Mouse (Mus musculus) cerebellum, adult 11 months (tissue): ENCODE measurements around the gene Usp53.
A peak's percentile ranks its signal among the peaks of the same experiment; 100 is the strongest.
"Not testable (repeated sequence)": the region's sequence is repeated elsewhere in the genome, so short reads cannot be mapped to it uniquely, and the experiment has no call there.

Experiments used
- DNase-seq: peaks from one replicate; pipeline ENCODE4 v3.0.0; 2022

Gene Usp53

DNA sequence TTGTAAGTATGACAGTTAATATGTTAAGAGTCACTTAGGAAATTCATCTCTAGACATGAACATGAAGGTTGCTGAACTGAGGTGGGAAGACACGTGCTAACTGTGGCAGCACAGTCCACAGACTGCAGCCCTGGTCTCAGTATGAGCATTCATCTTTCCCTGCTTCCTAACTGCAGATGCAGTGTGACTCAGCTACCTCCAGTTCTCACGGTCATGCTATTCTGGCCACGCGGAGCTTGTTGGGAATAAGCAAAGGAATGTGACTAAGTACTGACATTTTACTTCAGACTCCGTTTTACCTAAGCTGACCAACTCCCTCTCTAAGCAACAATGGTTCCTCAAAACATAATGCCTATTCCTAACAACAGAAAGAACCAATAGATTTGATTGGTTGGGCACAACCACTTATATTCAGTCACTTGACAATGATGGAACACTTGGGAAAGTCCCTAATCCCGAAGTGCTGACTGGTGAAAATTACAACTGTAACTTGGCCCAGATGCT, 40.9 kb downstream of the Usp53 start:
- DNase-seq = no peak

GRCm38 (mm10) chr3:122939215-122939614, 45.1 kb downstream of the Usp53 start:
- DNase-seq = no peak

- not testable (repeated sequence) for DNase-seq
Observed at GRCm38 (mm10) chr3:122937176-122937575, 47.1 kb downstream of the Usp53 start.

DNA sequence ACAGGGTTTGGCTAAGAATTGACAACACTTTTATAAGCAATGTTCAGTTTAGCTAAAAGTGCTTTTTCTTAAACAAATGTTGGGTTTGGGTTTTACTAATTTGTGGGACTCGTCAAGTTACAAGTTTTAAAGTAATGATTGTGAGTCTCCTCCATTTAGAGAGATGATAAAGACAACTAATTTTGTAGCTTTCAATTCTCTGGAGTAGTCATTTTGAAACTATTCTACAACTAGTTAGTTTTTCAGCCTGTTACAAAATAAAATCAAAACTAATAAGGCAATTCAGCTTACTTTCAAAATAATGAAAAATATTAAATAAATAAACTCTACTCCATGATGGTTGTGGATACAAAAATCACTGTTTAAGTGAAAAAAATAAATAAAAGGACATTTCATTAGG, 51.8 kb downstream of the Usp53 start:
- no peak for DNase-seq

DNA sequence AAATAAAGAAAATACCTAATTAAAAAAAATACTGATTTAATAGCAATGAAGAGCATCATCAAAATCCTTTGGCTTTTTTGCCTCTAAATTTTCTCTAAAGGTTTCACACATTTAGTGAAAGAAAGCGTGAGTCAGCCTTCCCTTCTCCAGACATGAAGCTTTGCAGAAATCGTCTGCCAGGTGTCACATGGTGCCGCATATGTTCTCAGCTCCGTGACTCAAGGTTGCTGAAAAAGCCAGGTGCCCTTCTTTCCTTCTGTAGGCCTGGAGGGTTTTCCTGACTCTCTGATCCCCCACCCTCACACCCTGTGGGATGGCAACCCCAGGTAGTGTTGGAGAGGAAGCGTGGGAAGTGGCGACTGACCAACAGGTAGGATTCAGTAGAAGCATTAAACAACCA, 54.6 kb downstream of the Usp53 start:
- DNase-seq = no peak

GRCm38 (mm10) chr3:122924009-122924914, 60.0 kb downstream of the Usp53 start, which contains the start of gene 1810037I17Rik:
TSS of gene 1810037I17Rik (plus strand) at chr3:122924203.
- peak; percentile 96 for DNase-seq

- no peak for DNase-seq
Observed at GRCm38 (mm10) chr3:122923147-122923546, 61.2 kb downstream of the Usp53 start.

DNA sequence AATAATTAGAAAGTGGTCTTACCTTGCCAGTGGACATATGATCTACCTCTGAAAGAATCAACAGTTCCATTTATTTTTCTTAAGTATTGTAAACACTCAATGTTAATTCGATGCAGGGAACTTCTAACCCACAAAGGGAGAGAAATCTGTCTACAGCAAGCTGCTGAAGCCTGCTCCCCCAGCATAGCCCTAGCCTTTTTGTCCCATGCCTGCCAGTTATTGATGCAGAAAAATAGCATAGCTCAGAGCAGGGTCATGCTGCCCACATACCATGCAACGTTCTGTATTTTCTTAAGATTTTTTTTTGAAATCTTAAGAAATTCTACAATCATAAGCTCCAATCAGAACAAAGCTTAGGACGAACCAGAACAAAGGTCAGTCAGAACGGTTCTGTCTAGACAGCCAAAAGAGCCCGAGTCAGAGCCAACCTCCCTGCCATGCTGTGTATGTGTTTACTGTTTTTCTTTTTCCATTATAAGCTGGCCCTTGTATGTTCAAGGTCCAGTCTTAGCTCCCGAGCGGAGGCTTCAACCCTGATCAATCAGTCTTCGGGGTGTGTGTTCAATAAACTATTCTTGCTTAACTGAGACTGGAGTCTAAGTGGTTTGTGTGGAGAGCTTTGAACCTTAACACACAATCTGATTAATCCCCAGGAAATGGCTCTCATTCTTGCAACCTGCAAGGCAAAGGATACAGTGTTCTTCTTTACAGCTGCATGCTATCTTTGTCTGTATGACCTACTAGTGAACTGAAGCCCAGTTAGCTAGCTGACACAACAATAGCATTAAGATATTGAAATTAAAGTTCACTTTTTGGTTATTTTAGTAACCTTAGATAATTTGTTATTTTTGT, 62.4 kb downstream of the Usp53 start:
- no peak for DNase-seq

GRCm38 (mm10) chr3:122920572-122921435, 63.5 kb downstream of the Usp53 start:
- no peak for DNase-seq

DNA sequence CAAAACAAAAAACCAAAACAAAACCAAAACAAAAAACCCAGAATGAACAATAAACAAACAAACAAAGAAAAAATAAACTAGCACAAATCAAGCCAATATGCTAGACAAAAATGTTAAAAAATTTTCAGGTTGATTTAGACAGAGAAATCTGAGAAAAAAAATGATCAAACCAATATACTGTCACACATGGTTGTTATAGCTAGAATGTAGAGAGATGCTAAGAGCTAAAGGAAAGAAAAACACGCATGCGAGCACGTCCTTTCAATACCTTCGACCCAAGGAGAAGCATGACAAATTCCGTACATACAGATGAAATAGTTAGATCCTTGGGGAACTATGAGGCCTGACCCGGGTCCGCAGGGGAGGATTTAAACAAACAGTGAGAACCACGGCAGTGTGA, 65.0 kb downstream of the Usp53 start, which contains the start of gene Gm10959:
TSS of gene Gm10959 (minus strand) at position 101 of the 400 bp plus-strand sequence.
- DNase-seq = no peak

- DNase-seq = no peak
Observed at GRCm38 (mm10) chr3:122918672-122919071, 65.6 kb downstream of the Usp53 start.

GRCm38 (mm10) chr3:122916191-122916680, 68.1 kb downstream of the Usp53 start:
- no peak for DNase-seq

GRCm38 (mm10) chr3:122915493-122915892, 68.8 kb downstream of the Usp53 start:
- DNase-seq = no peak

DNA sequence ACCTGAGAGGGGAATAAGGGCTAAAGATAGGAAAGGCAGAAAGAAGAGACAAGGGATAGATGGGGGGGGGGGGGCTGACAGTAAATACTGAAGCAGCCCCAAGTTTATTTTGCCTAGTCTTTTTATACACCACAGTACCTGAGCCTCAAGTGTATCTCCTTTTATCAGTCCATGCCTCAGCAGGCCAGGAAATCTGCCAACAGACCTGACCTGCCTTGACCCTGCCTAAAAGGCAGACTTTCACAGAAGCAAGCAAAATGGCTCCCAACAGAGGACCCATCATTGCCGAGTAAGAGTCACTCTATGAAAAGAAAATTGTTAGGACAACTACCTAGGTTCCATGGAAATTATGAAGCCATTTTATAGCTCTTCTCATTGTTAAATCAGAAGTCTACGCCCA, 76.5 kb downstream of the Usp53 start:
- no peak for DNase-seq

GRCm38 (mm10) chr3:122903746-122904433, 80.4 kb downstream of the Usp53 start:
- DNase-seq = no peak

DNA sequence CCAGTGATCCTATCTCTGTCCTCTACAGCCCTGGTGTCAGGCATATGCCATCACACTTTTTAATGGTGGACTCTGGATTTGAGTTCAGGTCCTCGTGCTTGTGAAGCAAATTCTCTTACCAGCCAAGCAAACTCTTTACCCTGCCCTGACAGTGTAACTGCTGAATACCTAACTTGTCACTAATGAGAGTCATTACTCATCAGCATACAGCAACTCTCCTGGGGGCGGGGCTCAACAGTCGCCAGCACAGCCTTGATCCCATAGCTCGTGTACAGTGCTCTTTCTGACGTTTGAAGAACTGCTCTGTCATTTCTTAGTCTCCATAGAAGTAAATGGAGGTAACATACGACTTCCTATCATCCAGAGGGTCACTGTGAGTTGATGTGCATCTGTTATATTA, 86.1 kb downstream of the Usp53 start:
- no peak for DNase-seq

DNA sequence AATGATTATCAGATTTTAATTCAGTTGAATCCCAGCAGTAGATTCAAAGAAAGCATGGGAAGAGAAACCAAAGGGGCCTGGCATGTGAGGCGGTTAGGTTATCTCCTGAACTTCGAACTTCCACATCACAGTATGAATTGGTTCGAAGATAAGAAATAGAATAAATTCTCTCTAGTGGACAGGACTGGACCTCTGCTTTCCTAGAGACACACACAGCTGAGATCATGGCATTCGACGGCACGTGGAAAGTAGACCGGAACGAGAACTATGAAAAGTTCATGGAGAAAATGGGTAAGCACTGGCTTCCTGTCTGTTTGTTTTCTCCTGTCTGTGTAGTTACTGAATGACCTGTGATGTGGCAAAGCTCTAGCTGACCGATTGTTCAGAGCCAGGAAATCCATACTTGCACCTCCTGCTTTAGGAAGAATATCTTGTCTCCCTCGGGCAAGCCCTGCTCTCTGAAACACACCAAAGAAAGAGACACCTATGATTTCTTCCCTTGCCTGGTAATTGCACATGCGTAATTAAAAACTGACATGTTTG, 89.0 kb downstream of the Usp53 start:
- no peak for DNase-seq

- no peak for DNase-seq
Observed at GRCm38 (mm10) chr3:122894772-122895171, 89.5 kb downstream of the Usp53 start, which contains the start of gene Fabp2. TSS of gene Fabp2 (plus strand) at chr3:122895072.

DNA sequence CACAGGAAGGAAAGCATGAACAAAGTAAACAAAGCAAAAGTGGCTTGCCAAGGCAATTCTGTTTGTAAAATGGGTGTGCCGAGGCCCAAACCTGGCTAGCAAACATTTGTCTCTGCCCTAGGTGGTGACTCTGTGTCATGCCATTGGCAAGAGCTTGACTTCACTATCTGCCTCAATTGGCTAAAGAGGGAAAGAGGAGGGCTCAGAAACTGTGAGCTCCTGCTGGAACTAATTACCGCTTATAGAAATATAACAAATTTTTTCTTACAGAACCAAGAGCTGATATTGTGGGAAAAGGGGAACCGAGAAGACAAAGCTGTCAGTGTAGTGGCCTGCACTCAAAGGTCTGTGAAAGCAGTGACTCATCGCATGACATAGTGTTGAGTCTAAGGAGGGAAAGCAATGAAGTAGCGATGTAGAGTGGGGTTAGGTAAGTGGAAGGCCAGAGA, 95.9 kb downstream of the Usp53 start:
- DNase-seq = no peak

- no peak for DNase-seq
Observed at GRCm38 (mm10) chr3:122887505-122888301, 96.6 kb downstream of the Usp53 start.
